Mouse (Mus musculus) forebrain, embryonic 12.5 days (tissue): Measurements from ENCODE around the gene Dhx32. TPM values are rescaled to one million over a fixed set of nuclear protein-coding genes. Genes with fewer than 3 reads are reported as not detected.
"Not testable (repeated sequence)": the region's sequence is repeated elsewhere in the genome, so short reads cannot be mapped to it uniquely, and the experiment has no call there.

Source experiments
- ATAC-seq: fragments of 200-750 bp; cut with Nextera tagmentation; 2 replicates; pipeline ENCODE4 v1.8.0; 2017; ENCODE audit warnings: moderate TSS enrichment; ENCODE audit not compliant: low FRiP score
- H3K27ac ChIP-seq: fragments of 300-500 bp; sonication (generic); 2 replicates; pipeline ENCODE4 v1.5.1; 2016; ENCODE audit warnings: mild to moderate bottlenecking
- H3K27me3 ChIP-seq: fragments of 300-500 bp; sonication (generic); 2 replicates; pipeline ENCODE4 v1.6.1; 2016; ENCODE audit warnings: mild to moderate bottlenecking
- H3K36me3 ChIP-seq: fragments of 300-500 bp; sonication (generic); replicated peaks from 2 replicates; pipeline ENCODE4 v1.6.1; 2016; ENCODE audit warnings: mild to moderate bottlenecking
- H3K4me1 ChIP-seq: fragments of 300-500 bp; sonication (generic); 2 replicates; pipeline ENCODE4 v1.6.1; 2016
- H3K4me2 ChIP-seq: fragments of 300-500 bp; sonication (generic); 2 replicates; pipeline ENCODE4 v1.6.1; 2016; ENCODE audit warnings: mild to moderate bottlenecking, moderate library complexity
- H3K4me3 ChIP-seq: fragments of 300-500 bp; sonication (generic); replicated peaks from 2 replicates; pipeline ENCODE4 v1.5.1; 2016; ENCODE audit warnings: mild to moderate bottlenecking
- H3K9ac ChIP-seq: fragments of 300-500 bp; sonication (generic); 2 replicates; pipeline ENCODE4 v1.6.1; 2016; ENCODE audit warnings: mild to moderate bottlenecking
- H3K9me3 ChIP-seq: fragments of 300-500 bp; sonication (generic); 2 replicates; pipeline ENCODE4 v1.6.1; 2016
- WGBS: fragments of 180-500 bp; shearing (Covaris S2); methylation state at CpG from one replicate; pipeline ENCODE4 v1.1.7; 2016; 5-methylcytosine and 5-hydroxymethylcytosine counted together
- polyA plus RNA-seq: library from polyadenylated mRNA; unstranded; fragments of >200 nt; fragmentation: Nextera tagmentation; extraction: Ambion mirVana; gene quantifications from 2 replicates; pipeline ENCODE4 v1.2.1, GENCODE M21; 2016

Dhx32 gene
- polyA plus RNA-seq, 1 experiment from 2014 or later = 55.7 TPM

- no peak for ATAC-seq
- Histone ChIP-seq H3K4me3 (no peak overlapping the region), H3K36me3 (peaks cover 82% of the 10 kb centered on the region), H3K4me1 (no peaks in the 10 kb centered on the region), H3K27ac (no peak overlapping the region), H3K27me3 (no peaks in the 10 kb centered on the region), H3K4me2 (no peak overlapping the region), H3K9ac (no peak overlapping the region), H3K9me3 (no peaks in the 10 kb centered on the region)
- 91% methylated on average over 4 of the region's 4 CpGs for WGBS
Observed at GRCm38 (mm10) chr7:133715387-133715786, 67.1 kb downstream of the Dhx32 start.

DNA sequence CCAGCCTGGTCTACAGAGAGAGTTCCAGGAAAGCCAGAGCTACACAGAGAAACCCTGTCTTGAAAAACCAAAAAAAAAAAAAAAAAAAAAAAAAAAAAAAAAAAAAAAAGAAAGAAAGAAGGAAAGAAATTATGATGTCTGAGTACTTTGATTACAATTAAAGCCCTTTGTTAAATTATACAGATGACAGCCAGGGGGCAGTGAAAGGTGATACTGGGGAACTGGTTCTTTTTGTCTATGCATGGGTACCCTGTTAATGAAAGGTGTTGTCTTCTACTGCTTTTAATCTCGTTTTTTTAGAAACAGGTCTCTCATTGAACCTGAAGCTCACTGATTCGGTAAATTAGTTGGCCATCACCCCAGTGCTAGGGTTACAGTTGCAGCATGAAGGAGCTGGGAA lies 75.2 kb downstream of the Dhx32 start:
- Histone ChIP-seq H3K27ac (no peak overlapping the region), H3K9me3 (no peaks in the 10 kb centered on the region), H3K9ac (no peak overlapping the region), H3K4me3 (no peak overlapping the region), H3K4me2 (no peak overlapping the region), H3K4me1 (peaks cover 13% of the 10 kb centered on the region), H3K27me3 (no peaks in the 10 kb centered on the region), H3K36me3 (0 out of 2 replicates have a peak, but pooled peaks cover 3% of the 10 kb centered on the region)
- WGBS = 85% methylated on average over 2 of the region's 2 CpGs
- no peak for ATAC-seq

DNA sequence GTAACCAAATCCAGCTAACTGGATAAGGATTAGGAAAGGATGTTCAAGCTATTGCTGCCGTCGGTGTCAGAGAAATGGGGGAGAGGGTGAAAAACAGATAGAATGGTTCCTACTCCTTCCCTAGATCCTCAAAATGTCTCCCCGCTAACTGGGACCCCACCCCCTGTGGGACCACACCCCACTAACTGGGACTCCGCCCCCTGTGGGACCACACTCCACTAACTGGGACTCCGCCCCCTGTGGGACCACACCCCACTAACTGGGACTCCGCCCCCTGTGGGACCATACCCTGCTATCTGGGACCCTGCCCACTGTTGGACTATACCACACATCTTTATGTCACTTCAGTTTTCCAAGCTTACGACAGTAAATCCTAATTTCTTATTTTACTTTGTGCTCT lies 78.6 kb downstream of the Dhx32 start:
- ATAC-seq = no peak
- Histone ChIP-seq H3K9me3 (no peaks in the 10 kb centered on the region), H3K4me1 (peaks cover 5% of the 10 kb centered on the region), H3K27ac (no peak overlapping the region), H3K36me3 (peaks cover 6% of the 10 kb centered on the region), H3K4me3 (no peak overlapping the region), H3K27me3 (no peaks in the 10 kb centered on the region), H3K9ac (no peak overlapping the region), H3K4me2 (no peak overlapping the region)
- WGBS = 95% methylated on average over 7 of the region's 7 CpGs

DNA sequence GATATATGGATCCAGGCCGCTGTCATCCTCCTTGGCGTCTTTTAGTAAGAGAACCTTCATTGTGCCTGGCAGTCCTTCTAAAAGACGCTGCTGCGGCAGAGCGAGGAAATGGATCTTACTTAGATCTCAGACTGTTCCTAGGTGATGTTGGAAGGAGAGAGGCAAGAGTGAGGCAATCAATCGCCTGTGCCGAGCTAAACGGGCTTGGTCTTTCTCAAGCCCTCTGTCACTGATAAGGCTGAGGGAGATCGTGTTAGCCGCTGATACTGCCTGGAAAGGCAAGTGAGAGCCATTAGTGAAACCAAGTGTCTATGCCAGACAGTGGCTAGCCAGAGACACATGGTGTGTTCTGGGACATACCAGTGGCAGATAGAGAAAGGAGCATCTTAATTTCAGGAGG lies 80.2 kb downstream of the Dhx32 start:
- H3K9me3 ChIP-seq = no peaks in the 10 kb centered on the region
- no peaks in the 10 kb centered on the region for H3K4me1 ChIP-seq
- 96% methylated on average over 10 of the region's 10 CpGs for whole genome bisulfite sequencing
- H3K27ac ChIP-seq = no peak overlapping the region
- no peak overlapping the region for H3K4me2 ChIP-seq
- H3K9ac ChIP-seq = no peak overlapping the region
- no peak for ATAC-seq
- no peaks in the 10 kb centered on the region for H3K27me3 ChIP-seq
- H3K36me3 ChIP-seq = peaks cover 11% of the 10 kb centered on the region
- H3K4me3 ChIP-seq = no peak overlapping the region

DNA sequence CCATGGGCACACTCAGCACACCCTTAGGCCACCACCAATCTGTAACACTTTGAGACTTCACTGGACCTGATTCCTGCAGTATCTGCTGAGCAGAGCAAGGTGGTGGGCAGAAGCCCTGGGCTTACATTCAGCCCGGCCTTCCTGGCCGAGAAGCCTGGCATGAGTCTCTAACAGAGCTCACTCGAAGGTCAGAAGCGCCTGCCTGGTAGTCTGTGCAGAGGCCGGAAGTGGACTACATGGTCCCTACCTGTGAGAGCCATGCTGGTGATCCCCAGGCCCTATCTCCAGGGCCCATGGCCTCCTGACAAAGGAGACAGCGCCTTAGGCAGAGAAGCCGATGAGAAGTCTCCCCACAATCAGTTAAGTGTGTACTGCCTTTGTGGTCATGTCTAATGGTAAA lies 81.2 kb downstream of the Dhx32 start:
- no peak for ATAC-seq
- Histone ChIP-seq H3K36me3 (peaks cover 19% of the 10 kb centered on the region), H3K4me3 (no peak overlapping the region; the same call in 1 of the 2 replicates), H3K9ac (no peak overlapping the region), H3K27ac (no peak overlapping the region), H3K9me3 (no peaks in the 10 kb centered on the region), H3K4me2 (no peak overlapping the region), H3K27me3 (no peaks in the 10 kb centered on the region), H3K4me1 (no peaks in the 10 kb centered on the region)
- WGBS = 93% methylated on average over 7 of the region's 7 CpGs

- Histone ChIP-seq H3K4me3 (no peak overlapping the region), H3K27ac (no peak overlapping the region), H3K9me3 (no peaks in the 10 kb centered on the region), H3K27me3 (no peaks in the 10 kb centered on the region), H3K4me1 (no peaks in the 10 kb centered on the region), H3K36me3 (peaks cover 19% of the 10 kb centered on the region), H3K9ac (no peak overlapping the region), H3K4me2 (no peak overlapping the region)
- 87% methylated on average over 4 of the region's 4 CpGs for WGBS
- ATAC-seq = no peak
Observed at GRCm38 (mm10) chr7:133699885-133700284, 82.6 kb downstream of the Dhx32 start.

GRCm38 (mm10) chr7:133698021-133698709 lies 84.4 kb downstream of the Dhx32 start:
- no peak overlapping the region for H3K4me2 ChIP-seq
- WGBS = 89% methylated on average over 12 of the region's 12 CpGs
- H3K9me3 ChIP-seq = no peaks in the 10 kb centered on the region
- H3K4me3 ChIP-seq = no peak overlapping the region
- ATAC-seq = no peak
- no peak overlapping the region for H3K27ac ChIP-seq
- no peaks in the 10 kb centered on the region for H3K4me1 ChIP-seq
- peaks cover 19% of the 10 kb centered on the region for H3K36me3 ChIP-seq
- H3K27me3 ChIP-seq = no peaks in the 10 kb centered on the region
- H3K9ac ChIP-seq = no peak overlapping the region

DNA sequence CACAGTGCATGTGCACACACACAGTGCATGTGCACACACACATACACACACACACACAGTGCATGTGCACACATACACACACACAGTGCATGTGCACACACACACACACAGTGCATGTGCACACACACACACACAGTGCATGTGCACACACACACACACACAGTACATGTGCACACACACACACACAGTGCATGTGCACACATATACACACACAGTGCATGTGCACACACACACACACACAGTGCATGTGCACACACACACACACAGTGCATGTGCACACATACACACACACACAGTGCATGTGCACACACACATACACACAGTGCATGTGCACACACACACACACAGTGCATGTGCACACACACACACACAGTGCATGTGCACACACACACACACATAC lies 96.9 kb downstream of the Dhx32 start:
- H3K9ac ChIP-seq, H3K4me3 ChIP-seq, H3K27me3 ChIP-seq, H3K4me2 ChIP-seq, H3K4me1 ChIP-seq, ATAC-seq, H3K27ac ChIP-seq: not testable (repeated sequence)
- Histone ChIP-seq H3K36me3 (peaks cover 38% of the 10 kb centered on the region), H3K9me3 (peaks cover 16% of the 10 kb centered on the region; the same call in 1 of the 2 replicates)

DNA sequence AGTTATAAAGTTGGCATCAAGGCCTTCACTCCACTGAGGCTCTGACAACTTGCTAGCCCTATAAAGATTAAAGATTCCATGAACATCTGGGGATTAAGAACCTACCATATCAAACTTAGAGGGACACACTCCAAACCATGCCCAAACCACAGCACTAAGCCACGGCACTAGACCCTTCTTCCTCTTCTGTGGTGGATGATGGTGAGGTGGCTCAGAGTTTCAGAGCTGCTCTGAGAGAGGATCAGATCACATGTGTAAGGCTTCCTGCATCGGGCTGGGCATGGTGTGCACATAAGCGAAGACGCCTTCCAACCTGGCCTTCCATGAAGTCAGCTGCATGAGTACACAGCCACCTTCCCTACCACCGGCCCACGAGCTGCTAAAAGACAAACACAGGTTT lies 97.8 kb downstream of the Dhx32 start:
- no peaks in the 10 kb centered on the region for H3K27me3 ChIP-seq
- H3K4me3 ChIP-seq = no peak overlapping the region
- H3K27ac ChIP-seq = no peak overlapping the region
- H3K9ac ChIP-seq = no peak overlapping the region
- no peak for ATAC-seq
- peaks cover 29% of the 10 kb centered on the region for H3K36me3 ChIP-seq
- no peaks in the 10 kb centered on the region for H3K4me1 ChIP-seq
- H3K9me3 ChIP-seq = peaks cover 16% of the 10 kb centered on the region; the same call in 1 of the 2 replicates
- H3K4me2 ChIP-seq = no peak overlapping the region
- WGBS = 95% methylated on average over 6 of the region's 6 CpGs

- Histone ChIP-seq H3K27ac (no peak overlapping the region), H3K4me3 (no peak overlapping the region), H3K36me3 (peaks cover 23% of the 10 kb centered on the region), H3K9me3 (peaks cover 16% of the 10 kb centered on the region; the same call in 1 of the 2 replicates), H3K4me1 (no peaks in the 10 kb centered on the region), H3K27me3 (no peaks in the 10 kb centered on the region), H3K9ac (no peak overlapping the region), H3K4me2 (no peak overlapping the region)
- 78% methylated on average over 5 of the region's 5 CpGs for WGBS
- no peak for ATAC-seq
Observed at GRCm38 (mm10) chr7:133684110-133684509, 98.4 kb downstream of the Dhx32 start.

DNA sequence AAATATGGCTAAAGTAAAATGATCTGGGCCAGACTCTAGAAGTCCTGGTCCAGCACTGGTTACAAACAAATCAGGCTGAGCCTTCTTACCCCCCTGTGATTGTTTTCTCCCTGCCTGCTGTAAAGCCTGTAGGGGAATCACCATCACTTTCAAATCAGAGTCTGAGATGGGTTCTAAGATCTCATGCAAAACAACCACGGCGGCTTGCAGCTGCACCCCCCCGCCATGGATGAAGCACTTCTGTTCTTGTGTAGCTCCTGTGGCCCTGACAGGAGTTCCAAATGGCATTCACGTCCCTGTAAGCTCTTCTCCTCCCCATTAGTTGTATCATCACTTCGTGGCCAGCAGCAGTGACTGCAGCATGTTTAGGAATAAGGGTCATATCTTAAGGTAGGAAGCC lies 98.9 kb downstream of the Dhx32 start:
- Histone ChIP-seq H3K27me3 (no peaks in the 10 kb centered on the region), H3K4me3 (no peak overlapping the region), H3K9me3 (peaks cover 13% of the 10 kb centered on the region; the same call in 1 of the 2 replicates), H3K27ac (no peak overlapping the region), H3K4me1 (no peaks in the 10 kb centered on the region), H3K9ac (no peak overlapping the region), H3K36me3 (peaks cover 18% of the 10 kb centered on the region), H3K4me2 (no peak overlapping the region)
- WGBS = 85% methylated on average over 5 of the region's 5 CpGs
- ATAC-seq = no peak

DNA sequence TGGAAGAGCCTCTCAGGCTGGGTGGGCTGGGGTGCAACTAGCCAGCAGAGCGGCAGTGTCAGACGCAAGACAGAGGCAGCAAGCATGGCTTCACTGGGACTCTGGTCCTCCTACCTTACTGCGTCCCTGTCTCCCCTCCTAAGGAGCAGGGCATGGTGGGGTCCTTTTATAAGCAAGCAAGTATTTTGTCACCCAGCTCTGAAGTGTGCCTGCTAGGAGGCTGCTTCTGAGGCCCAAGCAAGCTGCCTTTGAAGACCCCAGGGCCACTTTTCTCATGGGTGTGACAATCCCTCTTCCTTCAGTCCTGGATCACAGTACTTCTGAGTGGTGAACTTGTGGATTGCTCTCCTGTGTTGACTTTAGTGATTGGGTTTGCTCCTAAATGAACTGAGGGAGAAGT lies 102.6 kb downstream of the Dhx32 start, which contains the start of gene Mmp21:
TSS of gene Mmp21 (minus strand) at position 101 of the 400 bp plus-strand sequence.
- H3K9ac ChIP-seq = no peak within 1 kb of the TSS
- no peak within 1 kb of the TSS for H3K27ac ChIP-seq
- no peak for ATAC-seq
- H3K27me3 ChIP-seq = no peaks in the 10 kb centered on the region
- 0 out of 2 replicates have a peak, but pooled peaks cover 4% of the 10 kb centered on the region for H3K9me3 ChIP-seq
- H3K4me3 ChIP-seq = no peak within 1 kb of the TSS
- H3K36me3 ChIP-seq = no peaks in the 10 kb centered on the region
- 96% methylated on average over 3 of the region's 3 CpGs for WGBS
- no peaks in the 10 kb centered on the region for H3K4me1 ChIP-seq
- no peak within 1 kb of the TSS for H3K4me2 ChIP-seq

DNA sequence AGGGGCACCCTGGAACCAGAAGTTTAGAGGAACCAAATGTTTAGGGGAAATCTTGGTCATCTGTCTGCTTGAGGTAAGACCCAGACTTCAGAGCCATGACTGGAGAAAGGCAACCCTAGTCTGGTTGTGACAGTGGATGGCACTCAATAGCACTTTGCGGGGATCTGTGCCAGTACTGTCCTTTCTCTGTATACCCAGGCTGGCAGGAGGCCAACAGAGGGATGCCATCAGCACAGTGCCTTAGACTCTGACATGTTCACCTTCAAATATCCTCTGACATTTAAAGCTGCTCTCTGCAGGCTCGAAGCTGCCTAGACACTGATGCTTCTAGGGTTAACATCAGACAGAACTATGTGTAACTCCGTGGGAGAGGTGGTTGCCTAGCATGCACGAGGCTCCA lies 103.1 kb downstream of the Dhx32 start:
- no peak overlapping the region for H3K27ac ChIP-seq
- 79% methylated on average over 4 of the region's 4 CpGs for WGBS
- 0 out of 2 replicates have a peak, but pooled peaks cover 3% of the 10 kb centered on the region for H3K9me3 ChIP-seq
- no peak for ATAC-seq
- no peak overlapping the region for H3K4me3 ChIP-seq
- no peaks in the 10 kb centered on the region for H3K36me3 ChIP-seq
- no peaks in the 10 kb centered on the region for H3K27me3 ChIP-seq
- H3K4me2 ChIP-seq = no peak overlapping the region
- no peaks in the 10 kb centered on the region for H3K4me1 ChIP-seq
- no peak overlapping the region for H3K9ac ChIP-seq
